Mouse (Mus musculus): Measurements from ENCODE around the gene Rap1gap.

The Rap1gap gene

DNA sequence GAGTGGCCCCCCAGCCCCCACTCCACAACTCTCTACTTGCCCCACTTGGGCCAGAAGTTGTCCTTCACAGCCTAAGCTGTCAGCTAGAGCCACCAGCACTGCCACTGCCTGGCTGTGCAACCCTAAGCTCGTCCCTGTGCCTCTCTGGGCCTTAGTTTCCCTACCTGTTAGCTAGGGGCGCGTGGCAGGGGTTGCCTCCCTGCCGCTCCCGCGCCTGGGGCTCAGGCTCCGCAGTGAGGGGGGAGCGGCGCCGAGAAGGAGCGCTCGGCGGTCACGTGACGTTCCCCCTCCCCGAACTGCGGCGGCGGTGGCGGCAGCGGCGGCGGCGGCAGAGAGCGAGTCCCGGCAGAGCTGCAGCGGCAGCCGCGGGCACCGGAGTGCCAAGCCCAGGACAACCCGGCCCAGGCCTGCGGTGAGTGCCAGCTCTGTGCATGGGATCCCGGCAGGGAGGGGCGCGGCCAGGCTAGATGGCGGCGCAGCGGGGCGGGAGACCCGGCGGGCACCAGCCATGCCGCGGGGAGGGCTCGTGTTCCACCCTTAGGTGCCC, at the start of gene Rap1gap:
Rap1gap (plus strand) TSS at position 294 of the 547 bp plus-strand sequence.
- DNase-seq (ENCODE audit: low spot score), result peak; percentile 54

DNA sequence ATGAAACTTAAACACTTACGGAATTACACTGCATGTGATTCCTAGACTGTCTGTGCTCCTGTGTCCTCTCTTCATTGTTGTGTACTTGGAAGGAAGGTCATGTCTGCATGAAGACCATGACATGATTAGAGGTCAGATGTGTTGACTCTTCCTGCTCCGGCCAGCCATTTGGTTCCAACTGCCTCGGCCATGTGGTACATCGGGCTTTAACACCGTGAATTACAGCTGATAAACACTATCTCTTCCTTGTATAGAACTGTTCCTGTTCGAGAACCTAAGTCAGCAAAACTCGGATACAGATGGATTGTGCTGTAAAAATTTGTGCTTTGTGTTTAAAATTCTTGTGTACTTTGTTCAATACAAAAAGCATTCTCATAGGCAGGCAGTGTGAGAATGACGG, 41.7 kb upstream of the Rap1gap start:
- no peak for DNase-seq (ENCODE audit: low spot score)

DNA sequence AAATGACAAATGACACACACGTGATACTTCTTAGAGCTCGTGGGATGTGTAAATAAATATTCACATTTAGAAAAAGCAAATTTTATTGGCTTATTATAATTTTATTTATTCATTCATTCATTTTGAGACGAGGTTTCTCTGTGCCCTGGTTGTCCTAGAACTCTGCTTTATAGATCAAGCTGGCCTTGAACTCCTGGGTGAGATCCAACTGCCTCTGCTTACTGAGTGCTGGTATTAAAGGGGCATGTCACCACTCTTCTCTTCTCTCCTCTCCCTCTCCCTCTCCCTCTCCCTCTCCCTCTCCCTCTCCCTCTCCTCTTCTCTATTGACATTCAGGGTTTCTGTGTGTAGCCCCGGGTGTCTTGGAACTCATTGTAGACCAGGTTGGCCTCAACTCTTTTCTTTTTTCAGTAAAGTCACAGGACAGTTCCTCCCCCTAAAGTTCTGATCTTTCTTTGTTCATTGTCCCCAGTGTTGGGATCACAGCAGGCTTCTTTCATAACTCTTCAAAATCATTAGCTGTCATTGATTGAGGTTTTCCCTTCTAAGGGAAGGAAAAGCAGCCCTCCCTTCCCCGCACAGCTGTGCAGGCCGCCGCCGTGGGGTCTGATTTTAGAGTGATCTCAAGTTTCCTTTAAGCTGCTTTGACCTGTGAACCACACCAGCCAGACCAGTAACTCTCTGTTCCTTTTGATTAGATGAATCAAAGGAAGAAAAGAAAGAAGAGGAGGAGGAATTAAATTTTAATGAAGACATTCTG, 36.9 kb upstream of the Rap1gap start:
- DNase-seq (ENCODE audit: low spot score), result no peak

- no peak for DNase-seq (ENCODE audit: low spot score)
Observed at GRCm38 (mm10) chr4:137628400-137628799, 36.1 kb upstream of the Rap1gap start.

- peak; percentile 36 for DNase-seq (ENCODE audit: low spot score)
Observed at GRCm38 (mm10) chr4:137629354-137629753, 35.2 kb upstream of the Rap1gap start.

- DNase-seq (ENCODE audit: low spot score), result no peak
Observed at GRCm38 (mm10) chr4:137630153-137630552, 34.4 kb upstream of the Rap1gap start.

GRCm38 (mm10) chr4:137631596-137631995, 32.9 kb upstream of the Rap1gap start:
- DNase-seq (ENCODE audit: low spot score), result peak; percentile 70

- DNase-seq (ENCODE audit: low spot score), result no peak
Observed at GRCm38 (mm10) chr4:137633394-137633793, 31.1 kb upstream of the Rap1gap start.

DNA sequence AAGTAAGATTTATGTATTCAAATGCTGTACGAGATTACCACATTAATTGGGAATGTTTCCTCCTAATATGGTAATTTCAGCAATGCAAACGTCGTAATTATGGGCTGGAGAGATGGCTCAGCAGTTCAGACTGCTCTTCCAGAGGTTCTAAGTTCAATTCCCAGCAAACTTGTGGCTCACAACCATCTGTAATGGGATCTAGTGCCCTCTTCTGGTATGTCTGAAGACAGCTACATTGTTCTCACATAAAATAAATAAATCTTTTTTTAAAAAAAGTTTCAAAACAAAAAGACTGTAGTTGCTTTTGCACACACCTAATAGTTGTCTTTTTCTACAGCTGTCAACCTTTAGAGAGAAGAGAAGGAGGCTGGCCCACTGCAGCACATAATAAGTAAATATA, 27.9 kb upstream of the Rap1gap start:
- DNase-seq (ENCODE audit: low spot score), result no peak

GRCm38 (mm10) chr4:137641556-137641955, 23.0 kb upstream of the Rap1gap start:
- no peak for DNase-seq (ENCODE audit: low spot score)

DNA sequence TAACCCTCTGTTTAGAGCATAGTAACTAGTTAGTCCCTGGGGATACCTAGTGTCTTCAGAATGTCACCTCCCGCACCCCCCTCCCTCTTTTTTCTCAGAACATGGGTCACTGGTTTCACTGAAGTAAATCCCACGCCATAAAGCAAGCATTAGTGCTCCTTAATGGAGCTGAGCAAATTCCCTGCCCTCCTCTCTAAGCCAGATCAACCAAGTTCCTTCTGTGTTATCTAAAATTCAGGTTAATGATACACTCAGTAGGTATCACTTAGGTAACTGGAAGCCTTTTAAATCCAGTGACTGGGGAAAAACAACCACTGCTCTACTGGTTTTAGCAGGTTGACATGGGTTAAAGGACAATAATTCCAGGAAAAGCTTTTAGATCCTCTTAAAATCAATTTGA, 22.4 kb upstream of the Rap1gap start:
- no peak for DNase-seq (ENCODE audit: low spot score)

GRCm38 (mm10) chr4:137643459-137643858, 21.1 kb upstream of the Rap1gap start:
- DNase-seq (ENCODE audit: low spot score), result no peak

DNA sequence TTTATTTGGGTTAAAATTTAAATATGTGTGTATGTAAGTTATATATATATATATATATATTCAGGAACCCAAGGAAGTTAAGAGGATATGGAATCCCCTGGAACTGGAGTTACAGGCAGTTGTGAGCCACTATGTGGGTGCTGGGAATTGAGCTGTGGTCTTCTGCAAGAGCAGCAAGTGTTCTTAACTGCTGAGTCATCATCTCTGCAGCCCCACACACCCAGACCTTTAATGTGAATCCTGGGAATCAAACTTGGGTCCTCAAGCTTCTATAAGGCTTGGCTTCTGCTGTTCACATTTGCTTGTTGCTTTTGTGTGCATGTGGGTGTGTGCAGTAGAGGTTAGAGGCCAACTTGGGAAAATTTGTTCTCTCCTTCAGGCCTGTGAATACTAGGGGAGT, 18.3 kb upstream of the Rap1gap start:
- DNase-seq (ENCODE audit: low spot score), result no peak

- DNase-seq (ENCODE audit: low spot score), result no peak
Observed at GRCm38 (mm10) chr4:137647648-137648047, 16.9 kb upstream of the Rap1gap start.

- no peak for DNase-seq (ENCODE audit: low spot score)
Observed at GRCm38 (mm10) chr4:137648230-137648629, 16.3 kb upstream of the Rap1gap start.

DNA sequence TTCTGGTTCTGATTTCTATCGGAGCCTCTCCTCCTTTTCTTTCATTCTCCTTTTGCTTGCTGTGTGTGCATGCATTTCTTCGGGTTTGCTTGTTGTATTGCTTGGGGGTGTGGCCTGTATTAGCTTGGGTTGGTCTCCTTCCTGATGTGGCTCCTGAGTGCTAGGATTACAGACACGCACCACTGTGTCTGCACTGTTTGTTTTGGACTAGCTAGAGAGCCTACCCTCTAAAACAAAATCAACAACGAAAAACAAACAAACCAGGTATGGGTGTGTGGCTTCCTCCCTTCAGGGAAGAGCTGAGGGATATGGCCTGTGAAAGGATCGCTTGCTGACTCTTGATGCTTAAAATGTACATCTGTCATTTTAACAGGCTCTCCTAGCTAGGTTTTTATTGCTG, 13.6 kb upstream of the Rap1gap start:
- DNase-seq (ENCODE audit: low spot score), result no peak

GRCm38 (mm10) chr4:137652835-137653346, 11.6 kb upstream of the Rap1gap start:
- no peak for DNase-seq (ENCODE audit: low spot score)

GRCm38 (mm10) chr4:137655241-137656031, 9.1 kb upstream of the Rap1gap start:
- DNase-seq (ENCODE audit: low spot score), result no peak

DNA sequence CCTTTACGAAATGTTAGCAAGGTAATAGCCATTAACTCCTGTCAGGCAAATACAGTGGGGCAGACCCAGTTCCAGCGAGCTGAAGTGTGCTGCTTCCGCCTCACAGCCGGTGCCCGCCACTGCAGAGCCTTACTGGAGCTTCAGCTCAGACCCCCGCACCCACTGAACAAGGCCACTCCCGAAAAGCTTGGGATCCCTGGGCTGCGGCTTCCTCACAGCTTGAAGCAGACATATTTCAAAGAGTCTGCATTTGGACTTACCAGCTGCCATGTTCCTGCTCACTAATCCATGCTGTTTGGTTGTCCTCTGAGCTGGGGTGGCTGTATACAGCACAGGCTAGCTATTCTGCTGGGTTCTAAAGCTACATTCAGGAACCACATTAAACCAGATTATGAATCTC, 6.9 kb upstream of the Rap1gap start:
- no peak for DNase-seq (ENCODE audit: low spot score)

GRCm38 (mm10) chr4:137659541-137659940, 5.0 kb upstream of the Rap1gap start:
- no peak for DNase-seq (ENCODE audit: low spot score)

DNA sequence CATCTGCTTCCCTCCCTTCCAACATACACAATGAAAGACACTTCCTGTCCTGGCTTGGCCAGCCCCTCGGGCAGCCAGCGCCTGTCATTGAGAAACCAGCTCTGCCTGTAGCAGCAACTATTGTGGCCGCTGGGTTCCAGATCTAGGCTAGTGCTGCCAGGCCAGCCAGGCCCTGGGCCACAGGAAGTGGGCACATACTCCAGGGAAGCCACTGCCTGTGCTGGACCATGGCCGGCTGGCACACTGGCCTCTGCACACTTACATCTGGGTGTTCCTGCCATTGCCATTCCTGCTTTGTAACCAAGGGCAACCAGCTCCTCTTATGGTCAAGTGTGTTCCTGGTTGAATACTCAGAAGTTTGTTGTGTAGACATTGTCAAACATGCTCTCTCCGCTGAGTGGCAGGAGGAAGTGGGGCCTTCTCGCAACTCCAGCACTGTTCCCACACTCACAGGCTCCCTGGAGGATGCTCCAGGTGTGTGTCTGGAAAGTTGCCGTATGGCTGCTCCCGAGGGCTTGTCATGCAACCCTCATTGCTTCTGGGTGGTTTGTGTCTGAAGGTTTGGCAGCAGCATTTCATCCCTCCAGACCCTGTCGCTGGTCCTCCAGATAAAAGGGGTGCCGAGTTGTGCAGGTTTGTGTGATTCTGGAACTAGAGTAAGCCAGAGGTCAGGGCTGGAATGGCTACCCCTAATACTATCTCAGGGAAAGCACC, 4.0 kb upstream of the Rap1gap start:
- DNase-seq (ENCODE audit: low spot score), result no peak

- no peak for DNase-seq (ENCODE audit: low spot score)
Observed at GRCm38 (mm10) chr4:137661078-137661450, 3.5 kb upstream of the Rap1gap start.
